Mouse (Mus musculus): ENCODE measurements around the gene Gm9573. TPM values are rescaled to one million over a fixed set of nuclear protein-coding genes. Genes with fewer than 3 reads are reported as not detected.

Gene Gm9573
- polyA plus RNA-seq, 1 experiment from 2014 or later = not detected

GRCm38 (mm10) chr17:35593786-35594185, 32.7 kb downstream of the Gm9573 start:
- Histone ChIP-seq H3K4me2 (no peak overlapping the region), H3K27me3 (no peaks in the 10 kb centered on the region; the same call in 1 of the 2 replicates), H3K4me1 (replicated peaks) (no peaks in the 10 kb centered on the region), H3K27ac (no peak overlapping the region), H3K9ac (no peak overlapping the region), H3K4me3 (no peak overlapping the region), H3K36me3 (no peaks in the 10 kb centered on the region), H3K9me3 (replicated peaks) (no peaks in the 10 kb centered on the region)
- 29% methylated on average over 4 of the region's 4 CpGs for WGBS
- ATAC-seq (replicated peaks; ENCODE audit: insufficient number of reproducible peaks, insufficient read depth, low FRiP score, low read depth) = no peak

- Histone ChIP-seq H3K9ac (no peak overlapping the region), H3K9me3 (replicated peaks) (0 out of 2 replicates have a peak, but pooled peaks cover 4% of the 10 kb centered on the region), H3K4me1 (replicated peaks) (no peaks in the 10 kb centered on the region), H3K4me2 (no peak overlapping the region), H3K27ac (no peak overlapping the region), H3K36me3 (no peaks in the 10 kb centered on the region), H3K4me3 (no peak overlapping the region), H3K27me3 (no peaks in the 10 kb centered on the region; the same call in 1 of the 2 replicates)
- WGBS = 76% methylated on average over 9 of the region's 9 CpGs
- ATAC-seq (replicated peaks; ENCODE audit: insufficient number of reproducible peaks, insufficient read depth, low FRiP score, low read depth) = no peak
Observed at GRCm38 (mm10) chr17:35592131-35592530, 34.3 kb downstream of the Gm9573 start.

GRCm38 (mm10) chr17:35591731-35592130, 34.7 kb downstream of the Gm9573 start:
- no peak for ATAC-seq (replicated peaks; ENCODE audit: insufficient number of reproducible peaks, insufficient read depth, low FRiP score, low read depth)
- H3K27ac ChIP-seq = no peak overlapping the region
- H3K4me2 ChIP-seq = no peak overlapping the region
- no peak overlapping the region for H3K9ac ChIP-seq
- H3K4me1 ChIP-seq (replicated peaks) = no peaks in the 10 kb centered on the region
- H3K27me3 ChIP-seq = no peaks in the 10 kb centered on the region; the same call in 1 of the 2 replicates
- H3K4me3 ChIP-seq = no peak overlapping the region
- WGBS = 84% methylated on average over 15 of the region's 15 CpGs
- H3K36me3 ChIP-seq = no peaks in the 10 kb centered on the region
- H3K9me3 ChIP-seq (replicated peaks) = 0 out of 2 replicates have a peak, but pooled peaks cover 4% of the 10 kb centered on the region

DNA sequence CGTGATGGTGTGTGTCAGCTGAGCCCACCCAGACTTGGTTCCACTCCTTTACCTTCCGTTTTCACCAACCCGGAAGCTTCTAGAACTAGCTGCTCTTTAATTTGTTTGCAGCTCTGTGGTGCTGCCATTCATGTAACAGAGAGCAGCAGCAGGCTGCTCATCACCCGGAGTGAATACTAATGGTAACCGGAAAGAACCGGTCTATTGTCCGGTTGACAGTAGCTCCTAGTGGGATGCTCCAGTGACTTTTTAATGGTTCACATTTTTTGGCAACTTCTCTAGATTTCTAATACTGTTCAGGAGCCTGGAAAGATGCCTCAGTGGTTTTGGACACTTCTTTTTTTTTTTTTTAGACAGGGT, 35.2 kb downstream of the Gm9573 start:
- WGBS = 92% methylated on average over 7 of the region's 7 CpGs
- ATAC-seq (replicated peaks; ENCODE audit: insufficient number of reproducible peaks, insufficient read depth, low FRiP score, low read depth) = no peak

DNA sequence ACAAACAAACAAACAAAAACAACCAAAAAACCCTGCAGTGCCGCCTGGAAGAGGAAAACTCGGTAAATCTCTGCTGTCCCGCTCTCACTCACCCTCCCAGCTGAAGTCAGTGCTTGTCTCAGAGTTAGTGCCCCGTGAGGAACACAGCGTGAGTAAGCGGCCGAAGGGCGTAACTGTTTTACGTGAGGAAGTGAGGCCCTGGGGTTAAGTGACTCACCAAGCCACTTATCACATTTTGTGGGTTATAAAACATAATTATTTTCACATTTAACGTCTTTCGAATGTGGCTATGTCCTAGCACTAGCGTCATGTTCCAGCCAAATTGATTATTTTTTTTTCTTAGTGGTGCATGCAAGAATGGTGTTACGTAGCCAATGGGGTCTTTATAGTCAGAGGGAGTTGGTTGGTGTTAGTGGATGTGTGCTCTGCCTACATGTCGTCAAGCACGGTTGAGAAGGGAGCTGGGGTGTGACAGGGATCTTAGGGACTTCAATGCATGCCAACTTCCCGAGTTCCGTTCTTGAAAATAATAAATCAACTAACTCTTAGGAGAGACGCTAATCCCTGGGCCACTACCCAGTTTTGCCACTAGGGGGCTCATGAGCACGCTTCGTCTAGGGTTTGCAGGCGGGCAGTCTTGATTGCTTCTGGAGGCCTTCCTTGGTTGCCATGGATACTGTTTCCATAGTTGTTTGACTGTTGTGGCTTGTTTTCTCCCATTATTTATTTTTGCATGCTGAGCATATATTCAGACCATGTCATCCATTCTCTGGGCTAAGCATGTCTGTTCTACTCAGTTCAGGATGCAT, 35.8 kb downstream of the Gm9573 start:
- ATAC-seq (replicated peaks; ENCODE audit: insufficient number of reproducible peaks, insufficient read depth, low FRiP score, low read depth) = no peak
- Histone ChIP-seq H3K27ac (no peak overlapping the region), H3K4me2 (no peak overlapping the region; the same call in 1 of the 2 replicates), H3K9me3 (replicated peaks) (0 out of 2 replicates have a peak, but pooled peaks cover 4% of the 10 kb centered on the region), H3K36me3 (no peaks in the 10 kb centered on the region), H3K9ac (no peak overlapping the region), H3K4me1 (replicated peaks) (no peaks in the 10 kb centered on the region), H3K4me3 (no peak overlapping the region), H3K27me3 (peaks cover 1% of the 10 kb centered on the region; the same call in 1 of the 2 replicates)
- WGBS = 45% methylated on average over 21 of the region's 21 CpGs

More for the DNA sequence above, 35.2 kb downstream of the Gm9573 start:
- Histone ChIP-seq H3K27ac (no peak overlapping the region), H3K36me3 (no peaks in the 10 kb centered on the region), H3K9ac (no peak overlapping the region), H3K4me2 (no peak overlapping the region), H3K4me1 (replicated peaks) (no peaks in the 10 kb centered on the region), H3K9me3 (replicated peaks) (0 out of 2 replicates have a peak, but pooled peaks cover 4% of the 10 kb centered on the region), H3K4me3 (no peak overlapping the region), H3K27me3 (no peaks in the 10 kb centered on the region)

DNA sequence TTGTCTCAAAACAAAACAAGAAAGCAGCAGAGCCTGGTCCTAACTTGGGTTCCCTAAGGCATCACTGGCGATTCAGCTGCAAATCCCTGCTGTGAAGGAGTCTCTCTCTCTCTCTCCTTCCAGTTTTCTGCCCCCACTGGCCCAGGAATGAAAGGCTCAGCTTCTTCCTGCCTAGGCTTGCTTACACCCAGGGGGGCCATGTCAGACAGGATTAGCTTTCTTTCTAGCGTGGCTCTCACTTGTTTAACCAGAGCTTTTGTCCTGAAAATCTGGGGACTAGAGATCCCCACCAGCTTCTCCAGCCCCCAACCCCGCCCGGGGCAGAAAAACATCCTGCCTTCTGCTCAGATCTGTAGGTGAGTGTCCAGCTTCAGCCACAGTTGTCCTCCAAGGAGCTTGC, 38.0 kb downstream of the Gm9573 start:
- WGBS = 29% methylated on average over 4 of the region's 4 CpGs
- H3K4me1 ChIP-seq (replicated peaks) = 0 out of 2 replicates have a peak, but pooled peaks cover 2% of the 10 kb centered on the region
- no peak overlapping the region for H3K27ac ChIP-seq
- no peaks in the 10 kb centered on the region for H3K36me3 ChIP-seq
- no peak overlapping the region for H3K4me2 ChIP-seq
- H3K9me3 ChIP-seq (replicated peaks) = 0 out of 2 replicates have a peak, but pooled peaks cover 4% of the 10 kb centered on the region
- no peak overlapping the region for H3K4me3 ChIP-seq
- ATAC-seq (replicated peaks; ENCODE audit: insufficient number of reproducible peaks, insufficient read depth, low FRiP score, low read depth) = no peak
- peaks cover 6% of the 10 kb centered on the region; the same call in 1 of the 2 replicates for H3K27me3 ChIP-seq
- H3K9ac ChIP-seq = no peak overlapping the region

GRCm38 (mm10) chr17:35587291-35587690, 39.1 kb downstream of the Gm9573 start:
- H3K27me3 ChIP-seq = peaks cover 6% of the 10 kb centered on the region; the same call in 1 of the 2 replicates
- H3K4me1 ChIP-seq (replicated peaks) = 0 out of 2 replicates have a peak, but pooled peaks cover 2% of the 10 kb centered on the region
- no peak for ATAC-seq (replicated peaks; ENCODE audit: insufficient number of reproducible peaks, insufficient read depth, low FRiP score, low read depth)
- no peak overlapping the region for H3K27ac ChIP-seq
- 65% methylated on average over 1 of the region's 1 CpGs for WGBS
- no peaks in the 10 kb centered on the region for H3K36me3 ChIP-seq
- H3K9me3 ChIP-seq (replicated peaks) = 0 out of 2 replicates have a peak, but pooled peaks cover 4% of the 10 kb centered on the region
- no peak overlapping the region for H3K9ac ChIP-seq
- H3K4me2 ChIP-seq = no peak overlapping the region
- no peak overlapping the region for H3K4me3 ChIP-seq

GRCm38 (mm10) chr17:35584330-35584937, 42.0 kb downstream of the Gm9573 start:
- H3K36me3 ChIP-seq = no peaks in the 10 kb centered on the region
- H3K9ac ChIP-seq = no peak overlapping the region
- 16% methylated on average over 16 of the region's 16 CpGs for WGBS

GRCm38 (mm10) chr17:35582900-35583299, 43.5 kb downstream of the Gm9573 start:
- ATAC-seq (replicated peaks; ENCODE audit: insufficient number of reproducible peaks, insufficient read depth, low FRiP score, low read depth) = no peak
- H3K4me3 ChIP-seq = no peak overlapping the region
- no peak overlapping the region for H3K9ac ChIP-seq
- 0 out of 2 replicates have a peak, but pooled peaks cover 2% of the 10 kb centered on the region for H3K4me1 ChIP-seq (replicated peaks)
- WGBS = 88% methylated on average over 1 of the region's 1 CpGs
- 0 out of 2 replicates have a peak, but pooled peaks cover 4% of the 10 kb centered on the region for H3K9me3 ChIP-seq (replicated peaks)
- H3K27ac ChIP-seq = no peak overlapping the region
- H3K4me2 ChIP-seq = no peak overlapping the region
- H3K36me3 ChIP-seq = no peaks in the 10 kb centered on the region
- H3K27me3 ChIP-seq = peaks cover 6% of the 10 kb centered on the region; the same call in 1 of the 2 replicates

More at GRCm38 (mm10) chr17:35584330-35584937, 42.0 kb downstream of the Gm9573 start:
- ATAC-seq (replicated peaks; ENCODE audit: insufficient number of reproducible peaks, insufficient read depth, low FRiP score, low read depth) = no peak
- H3K4me1 ChIP-seq (replicated peaks) = 0 out of 2 replicates have a peak, but pooled peaks cover 2% of the 10 kb centered on the region
- no peak overlapping the region for H3K27ac ChIP-seq
- 0 out of 2 replicates have a peak, but pooled peaks cover 4% of the 10 kb centered on the region for H3K9me3 ChIP-seq (replicated peaks)
- peaks cover 6% of the 10 kb centered on the region; the same call in 1 of the 2 replicates for H3K27me3 ChIP-seq
- peak overlapping the region; percentile 41 for H3K4me2 ChIP-seq
- no peak overlapping the region for H3K4me3 ChIP-seq

DNA sequence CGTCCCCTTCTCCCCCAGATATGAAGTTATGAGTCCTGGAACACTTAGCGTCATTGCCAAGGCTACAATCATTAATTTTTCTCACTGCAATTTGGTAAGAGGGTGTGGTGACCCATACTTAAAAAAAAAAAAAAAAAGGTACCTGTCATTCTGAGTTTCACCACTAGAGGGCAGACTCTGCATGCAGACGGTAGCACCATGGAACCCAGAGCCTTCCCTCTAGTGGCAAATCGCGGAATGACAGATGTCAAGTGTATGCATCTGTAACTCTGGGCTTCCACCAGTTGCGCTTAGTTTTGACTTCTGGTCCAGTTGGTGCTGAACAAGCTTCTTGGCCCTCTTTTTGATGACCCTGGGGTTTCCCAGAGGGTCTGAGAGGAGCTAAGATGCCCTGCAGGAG, 48.2 kb downstream of the Gm9573 start:
- Histone ChIP-seq H3K4me1 (replicated peaks) (no peaks in the 10 kb centered on the region), H3K27ac (no peak overlapping the region), H3K27me3 (peaks cover 17% of the 10 kb centered on the region), H3K4me3 (no peak overlapping the region), H3K9ac (no peak overlapping the region), H3K9me3 (replicated peaks) (no peaks in the 10 kb centered on the region), H3K36me3 (no peaks in the 10 kb centered on the region), H3K4me2 (no peak overlapping the region)
- no peak for ATAC-seq (replicated peaks; ENCODE audit: insufficient number of reproducible peaks, insufficient read depth, low FRiP score, low read depth)
- 21% methylated on average over 6 of the region's 6 CpGs for WGBS

DNA sequence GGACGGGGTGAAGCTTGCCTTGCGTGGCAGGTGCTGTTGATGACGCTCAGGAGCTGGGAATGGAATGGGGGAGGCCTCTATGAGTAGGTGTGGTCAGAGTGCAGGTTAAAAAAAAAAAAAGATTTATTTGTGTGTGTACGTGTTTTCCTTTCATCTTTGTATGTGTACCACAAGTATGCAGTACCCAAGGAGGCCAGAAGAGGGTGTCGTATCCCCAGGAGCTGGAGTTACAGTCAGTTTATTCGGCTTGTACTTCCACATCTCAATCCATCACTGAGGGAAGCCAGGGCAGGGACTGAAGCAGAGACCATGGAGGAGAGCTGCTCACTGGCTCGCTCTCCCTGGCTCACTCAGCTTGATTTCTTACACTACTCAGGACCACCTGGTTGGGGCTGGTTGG, 55.0 kb downstream of the Gm9573 start:
- WGBS = 92% methylated on average over 7 of the region's 7 CpGs
- peaks cover 12% of the 10 kb centered on the region for H3K4me1 ChIP-seq (replicated peaks)
- H3K4me3 ChIP-seq = no peak overlapping the region
- no peaks in the 10 kb centered on the region for H3K36me3 ChIP-seq
- peaks cover 39% of the 10 kb centered on the region for H3K27me3 ChIP-seq
- H3K4me2 ChIP-seq = no peak overlapping the region
- no peak for ATAC-seq (replicated peaks; ENCODE audit: insufficient number of reproducible peaks, insufficient read depth, low FRiP score, low read depth)
- no peak overlapping the region for H3K27ac ChIP-seq
- H3K9ac ChIP-seq = no peak overlapping the region
- H3K9me3 ChIP-seq (replicated peaks) = no peaks in the 10 kb centered on the region

All from heart, embryonic 15.5 days (tissue).